Mouse (Mus musculus): ENCODE measurements around the gene Akt3. TPM values are rescaled to one million over a fixed set of nuclear protein-coding genes. Genes with fewer than 3 reads are reported as not detected.

Akt3 gene
- polyA plus RNA-seq (2017; shearing (Covaris generic)) = 6.2 TPM

DNA sequence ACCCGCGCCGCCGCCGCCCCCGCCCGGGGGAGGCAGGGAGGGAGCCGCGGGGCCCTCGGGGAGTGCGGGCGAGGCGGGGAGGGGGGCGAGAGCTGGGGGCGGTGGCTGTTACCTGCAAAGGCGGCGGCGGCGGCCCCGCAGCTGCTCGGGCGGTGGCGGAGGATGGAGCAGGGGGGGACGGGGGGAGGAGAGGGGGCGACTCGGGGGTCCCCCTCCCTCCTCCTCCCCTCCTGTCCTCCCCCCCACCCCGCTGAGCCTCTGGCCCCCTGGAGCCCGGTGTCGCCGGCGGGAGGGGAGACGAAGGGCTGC is at the start of gene Akt3:
TSS of gene Akt3 (minus strand) at position 170 of the 309 bp plus-strand sequence.

Other genes with a start within 250 kb of the Akt3 start
- gene Zbtb18, start 184.1 kb upstream of the Akt3 start, polyA plus RNA-seq (2017; shearing (Covaris generic)) = 4.9 TPM